Mouse (Mus musculus): ENCODE data around the gene Ppargc1a.

DNA sequence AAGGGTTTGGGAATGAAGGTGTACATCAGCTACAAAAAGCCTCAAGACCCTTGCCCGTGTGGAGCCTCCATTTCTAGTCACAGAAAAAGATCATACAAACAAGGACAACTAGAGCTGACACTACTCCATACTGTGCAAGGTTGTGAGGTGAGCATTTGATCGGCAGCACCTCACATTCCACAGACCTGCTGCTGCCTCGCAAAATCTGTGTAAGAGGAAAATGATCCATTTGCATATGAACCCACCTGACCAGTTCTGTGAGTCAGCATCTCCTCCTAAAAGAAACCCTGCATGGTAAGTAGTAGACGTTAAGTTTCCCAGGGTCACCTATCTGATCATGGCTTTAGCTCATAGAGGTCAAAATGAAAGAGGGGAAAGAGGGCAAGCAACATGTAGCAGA lies 135.5 kb downstream of the Ppargc1a start:
- TF ChIP-seq POLR2A (IDR thresholded peaks at IDR 0.05; ENCODE audit: borderline replicate concordance, extremely low read depth, insufficient read depth, insufficient read length, poor library complexity, severe bottlenecking) (no peak), CTCF (IDR thresholded peaks at IDR 0.05; ENCODE audit: borderline replicate concordance, extremely low read depth, insufficient read depth, insufficient read length) (no peak)

Data from brain, embryonic 14.5 days (tissue).